Mouse (Mus musculus) liver, embryonic 15.5 days (tissue): ENCODE data around the gene Aspm. TPM values are rescaled to one million over a fixed set of nuclear protein-coding genes. Genes with fewer than 3 reads are reported as not detected.
A peak's percentile ranks its signal among the peaks of the same experiment; 100 is the strongest.

ENCODE experiments used
- ATAC-seq: fragments of 200-750 bp; cut with Nextera tagmentation; 2 replicates; pipeline ENCODE4 v1.8.0; 2017; ENCODE audit warnings: moderate number of reproducible peaks, mild to moderate bottlenecking, moderate library complexity; ENCODE audit not compliant: insufficient read depth
- H3K27ac ChIP-seq: fragments of 300-500 bp; sonication (generic); replicated peaks from 2 replicates; pipeline ENCODE4 v1.5.1; 2015; ENCODE audit warnings: mild to moderate bottlenecking, inconsistent platforms
- H3K27me3 ChIP-seq: fragments of 300-500 bp; sonication (generic); 2 replicates; pipeline ENCODE4 v1.6.1; 2015; ENCODE audit warnings: mild to moderate bottlenecking, inconsistent platforms
- H3K36me3 ChIP-seq: fragments of 300-500 bp; sonication (generic); replicated peaks from 2 replicates; pipeline ENCODE4 v1.6.1; 2015; ENCODE audit warnings: moderate library complexity, mild to moderate bottlenecking, inconsistent platforms
- H3K4me1 ChIP-seq: fragments of 300-500 bp; sonication (generic); replicated peaks from 2 replicates; pipeline ENCODE4 v1.6.1; 2015; ENCODE audit warnings: inconsistent platforms
- H3K4me2 ChIP-seq: fragments of 300-500 bp; sonication (generic); 2 replicates; pipeline ENCODE4 v1.6.1; 2015; ENCODE audit warnings: moderate library complexity, mild to moderate bottlenecking, inconsistent platforms
- H3K4me3 ChIP-seq: fragments of 300-500 bp; sonication (generic); replicated peaks from 2 replicates; pipeline ENCODE4 v1.5.1; 2015; ENCODE audit warnings: mild to moderate bottlenecking, inconsistent platforms
- H3K9ac ChIP-seq: fragments of 300-500 bp; sonication (generic); 2 replicates; pipeline ENCODE4 v1.6.1; 2015; ENCODE audit warnings: moderate library complexity, mild to moderate bottlenecking, inconsistent platforms
- H3K9me3 ChIP-seq: fragments of 300-500 bp; sonication (generic); replicated peaks from 2 replicates; pipeline ENCODE4 v1.6.1; 2016; ENCODE audit warnings: inconsistent platforms
- WGBS: fragments of 180-500 bp; shearing (Covaris S2); methylation state at CpG from one replicate; pipeline ENCODE4 v1.1.7; 2015; ENCODE audit warnings: mixed read lengths; ENCODE audit not compliant: insufficient replicate concordance; 5-methylcytosine and 5-hydroxymethylcytosine counted together
- polyA plus RNA-seq: library from polyadenylated mRNA; unstranded; fragments of >200 nt; fragmentation: Nextera tagmentation; extraction: Ambion mirVana; gene quantifications from 2 replicates; pipeline ENCODE4 v1.2.1, GENCODE M21; 2015

Aspm gene
- polyA plus RNA-seq, 1 experiment from 2014 or later: 9.9 TPM

DNA sequence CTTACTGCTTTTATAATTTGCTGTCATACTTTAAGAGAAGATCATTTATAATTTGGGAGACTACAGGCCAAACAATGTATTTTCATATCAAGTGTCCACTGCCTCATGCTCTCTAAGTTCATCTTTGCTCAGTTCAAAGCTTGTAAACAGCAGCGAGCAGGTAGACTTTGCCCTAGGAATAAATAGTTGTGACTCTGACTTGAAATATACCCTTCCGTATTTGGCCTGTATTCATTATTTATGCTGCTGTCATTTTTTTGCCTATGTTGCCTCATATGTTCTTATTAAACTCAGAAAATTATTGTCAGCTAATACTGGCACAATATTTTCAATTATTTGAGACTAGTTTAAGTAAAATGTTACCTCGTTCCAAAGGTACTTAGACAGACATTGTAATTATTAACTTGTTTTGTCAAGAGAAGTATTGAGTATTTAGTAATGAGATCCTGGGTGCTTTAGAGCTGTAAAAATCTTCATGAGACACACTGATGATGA, 46.7 kb downstream of the Aspm start, which contains the start of gene F13b:
TSS of gene F13b (plus strand) at position 445 of the 495 bp plus-strand sequence.
- WGBS: 65% methylated on average over 3 of the region's 3 CpGs
- Histone ChIP-seq H3K9ac (no peak within 1 kb of the TSS), H3K4me3 (0 out of 2 replicates have a peak within 1 kb of the TSS, but pooled peaks have one; percentile 10), H3K27me3 (no peaks in the 10 kb centered on the region), H3K36me3 (no peaks in the 10 kb centered on the region), H3K9me3 (no peaks in the 10 kb centered on the region), H3K4me1 (no peaks in the 10 kb centered on the region), H3K4me2 (peak within 1 kb of the TSS; percentile 29; the same call in 1 of the 2 replicates), H3K27ac (no peak within 1 kb of the TSS)
- peak; percentile 60; the same call in 1 of the 2 replicates for ATAC-seq

DNA sequence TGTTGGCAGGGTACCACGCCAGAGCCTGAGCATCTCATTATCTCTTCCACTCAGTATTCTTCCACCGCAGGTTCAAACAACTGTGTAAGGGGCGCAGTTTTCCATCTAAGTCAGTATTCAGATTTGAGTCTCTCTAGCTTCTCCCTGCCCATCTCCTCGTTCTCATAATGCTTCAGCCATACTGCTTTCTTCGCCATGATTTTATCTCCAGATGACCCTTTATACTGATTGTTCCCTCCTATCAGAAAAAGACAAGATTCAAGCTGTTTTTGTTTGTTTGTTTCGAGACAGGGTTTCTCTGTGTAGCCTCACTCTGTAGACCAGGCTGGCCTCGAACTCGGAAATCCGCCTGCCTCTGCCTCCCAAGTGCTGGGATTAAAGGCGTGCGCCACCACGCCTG, 60.0 kb downstream of the Aspm start:
- no peaks in the 10 kb centered on the region for H3K27me3 ChIP-seq
- no peak for ATAC-seq
- H3K27ac ChIP-seq: no peak overlapping the region
- H3K4me2 ChIP-seq: no peak overlapping the region
- 70% methylated on average over 12 of the region's 12 CpGs for WGBS
- H3K4me3 ChIP-seq: no peak overlapping the region
- no peak overlapping the region for H3K9ac ChIP-seq
- H3K4me1 ChIP-seq: no peaks in the 10 kb centered on the region
- H3K36me3 ChIP-seq: no peaks in the 10 kb centered on the region
- H3K9me3 ChIP-seq: no peaks in the 10 kb centered on the region

Other genes starting within 250 kb of the Aspm start
- gene Crb1, start 77.7 kb upstream of the Aspm start, polyA plus RNA-seq: not detected in 2 replicates
- 2.2 and 2.5 TPM in 2 replicates for gene Zbtb41, start 32.5 kb upstream of the Aspm start, polyA plus RNA-seq
- 25.9 and 29.4 TPM in 2 replicates for gene F13b, start 46.9 kb downstream of the Aspm start, polyA plus RNA-seq
- gene Cfhr1, start 105.5 kb downstream of the Aspm start, polyA plus RNA-seq: 4.1 and 4.6 TPM in 2 replicates